Mouse (Mus musculus) hindbrain, embryonic 16.5 days (tissue): Measurements from ENCODE around the gene Lrrk1. TPM values are rescaled to one million over a fixed set of nuclear protein-coding genes. Genes with fewer than 3 reads are reported as not detected.
A peak's percentile ranks its signal among the peaks of the same experiment; 100 is the strongest.

Experiments
- ATAC-seq: fragments of 200-750 bp; cut with Nextera tagmentation; 2 replicates; pipeline ENCODE4 v1.8.0; 2017; ENCODE audit warnings: moderate TSS enrichment, moderate library complexity
- H3K27ac ChIP-seq: fragments of 300-500 bp; sonication (generic); 2 replicates; pipeline ENCODE4 v1.5.1; 2014; ENCODE audit warnings: low read depth, mild to moderate bottlenecking, control low read depth, low read length, moderate library complexity
- H3K27me3 ChIP-seq: fragments of 300-500 bp; sonication (generic); replicated peaks from 2 replicates; pipeline ENCODE4 v1.6.1; 2014; ENCODE audit warnings: low read length; ENCODE audit not compliant: control insufficient read depth, insufficient read depth
- H3K36me3 ChIP-seq: fragments of 300-500 bp; sonication (generic); 2 replicates; pipeline ENCODE4 v1.6.1; 2014; ENCODE audit warnings: mild to moderate bottlenecking, low read length, moderate library complexity, mixed read lengths; ENCODE audit not compliant: control insufficient read depth, insufficient read depth
- H3K4me1 ChIP-seq: fragments of 300-500 bp; sonication (generic); 2 replicates; pipeline ENCODE4 v1.6.1; 2014; ENCODE audit warnings: low read depth, low read length; ENCODE audit not compliant: control insufficient read depth, insufficient read depth
- H3K4me2 ChIP-seq: fragments of 300-500 bp; sonication (generic); 2 replicates; pipeline ENCODE4 v1.6.1; 2014; ENCODE audit warnings: mild to moderate bottlenecking, low read length, control low read depth, moderate library complexity
- H3K4me3 ChIP-seq: fragments of 300-500 bp; sonication (generic); 2 replicates; pipeline ENCODE4 v1.5.1; 2014; ENCODE audit warnings: mild to moderate bottlenecking, low read length, control low read depth, moderate library complexity
- H3K9ac ChIP-seq: fragments of 300-500 bp; sonication (generic); 2 replicates; pipeline ENCODE4 v1.6.1; 2014; ENCODE audit warnings: low read depth, mild to moderate bottlenecking, control low read depth, low read length, moderate library complexity
- H3K9me3 ChIP-seq: fragments of 300-500 bp; sonication (generic); 2 replicates; pipeline ENCODE4 v1.6.1; 2014; ENCODE audit warnings: mild to moderate bottlenecking, low read length, moderate library complexity; ENCODE audit not compliant: control insufficient read depth
- WGBS: fragments of 180-500 bp; shearing (Covaris S2); extraction: QIAGEN DNeasy Blood & Tissue Kit; methylation state at CpG from one replicate; pipeline ENCODE4 v1.1.7; 2014; 5-methylcytosine and 5-hydroxymethylcytosine counted together
- polyA plus RNA-seq: library from polyadenylated mRNA; unstranded; fragments of >200 nt; fragmentation: Nextera tagmentation; extraction: Ambion mirVana; gene quantifications from 2 replicates; pipeline ENCODE4 v1.2.1, GENCODE M21; 2015

The Lrrk1 gene
- polyA plus RNA-seq, 1 experiment from 2014 or later: 3.0 TPM

DNA sequence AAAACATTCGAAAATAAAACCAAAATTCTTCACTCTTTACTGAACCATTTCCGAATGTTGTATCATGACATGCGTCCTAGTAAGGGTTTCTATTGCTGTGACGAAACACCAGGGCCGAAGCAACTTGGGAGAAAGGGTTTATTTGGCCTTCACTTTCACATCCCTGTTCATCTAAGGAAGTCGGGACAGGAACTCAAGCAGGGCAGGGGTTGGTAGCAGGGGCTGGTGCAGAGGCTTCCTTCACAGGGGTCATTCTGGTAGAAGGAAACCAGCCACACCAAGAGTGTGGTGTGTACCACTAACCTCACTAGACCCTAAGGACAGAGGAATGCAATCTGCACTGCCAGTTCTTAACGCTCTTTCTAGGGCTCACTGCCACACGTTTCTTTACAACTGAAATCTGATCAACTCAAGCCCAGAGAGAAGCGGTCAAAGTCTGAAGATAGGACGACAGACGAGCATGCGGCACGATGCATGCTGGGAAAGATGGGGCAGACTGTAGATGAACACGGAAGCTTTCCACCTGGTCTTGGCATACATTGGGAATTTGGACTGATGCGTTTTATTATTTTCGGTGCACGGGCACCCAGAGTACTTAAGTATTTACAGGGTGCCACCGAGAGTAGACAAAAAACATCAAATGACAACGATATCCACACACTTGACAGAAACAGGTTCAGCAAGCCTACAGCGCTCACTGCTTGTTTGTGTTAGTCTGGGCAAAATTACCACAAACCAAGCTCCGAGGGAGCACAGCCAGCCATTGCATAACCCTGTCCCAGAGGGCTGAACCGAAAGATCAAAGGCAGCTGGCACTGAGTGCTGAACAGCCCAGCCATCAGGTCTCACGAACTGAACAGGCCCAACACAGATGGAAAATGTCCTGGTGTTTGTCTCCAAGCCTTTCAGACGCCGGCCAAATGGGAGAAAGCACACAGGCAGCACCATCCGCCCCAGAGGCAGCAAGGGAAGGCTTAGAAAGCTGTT is 77.2 kb downstream of the Lrrk1 start:
- WGBS: 85% methylated on average over 26 of the region's 26 CpGs
- H3K4me2 ChIP-seq: no peak overlapping the region
- no peak overlapping the region for H3K4me3 ChIP-seq

GRCm38 (mm10) chr7:66309950-66310669 is 78.0 kb downstream of the Lrrk1 start:
- Histone ChIP-seq H3K4me3 (no peak overlapping the region), H3K9ac (no peak overlapping the region), H3K9me3 (no peaks in the 10 kb centered on the region), H3K27me3 (no peaks in the 10 kb centered on the region), H3K4me2 (no peak overlapping the region), H3K36me3 (no peaks in the 10 kb centered on the region), H3K4me1 (no peaks in the 10 kb centered on the region), H3K27ac (no peak overlapping the region)
- ATAC-seq: 0 out of 2 replicates have a peak, but pooled peaks have one; percentile 35
- 49% methylated on average over 7 of the region's 7 CpGs for WGBS

More for the DNA sequence above, 77.2 kb downstream of the Lrrk1 start:
- no peak for ATAC-seq
- Histone ChIP-seq H3K9me3 (peaks cover 3% of the 10 kb centered on the region; the same call in 1 of the 2 replicates), H3K4me1 (no peaks in the 10 kb centered on the region), H3K27me3 (no peaks in the 10 kb centered on the region), H3K9ac (no peak overlapping the region), H3K27ac (no peak overlapping the region), H3K36me3 (no peaks in the 10 kb centered on the region)

GRCm38 (mm10) chr7:66309240-66309949 is 78.8 kb downstream of the Lrrk1 start:
- 74% methylated on average over 5 of the region's 5 CpGs for WGBS
- H3K9ac ChIP-seq: no peak overlapping the region
- H3K4me1 ChIP-seq: no peaks in the 10 kb centered on the region
- H3K4me3 ChIP-seq: no peak overlapping the region
- H3K36me3 ChIP-seq: no peaks in the 10 kb centered on the region
- no peaks in the 10 kb centered on the region for H3K9me3 ChIP-seq
- H3K4me2 ChIP-seq: no peak overlapping the region
- no peak overlapping the region for H3K27ac ChIP-seq
- ATAC-seq: no peak
- H3K27me3 ChIP-seq: no peaks in the 10 kb centered on the region

DNA sequence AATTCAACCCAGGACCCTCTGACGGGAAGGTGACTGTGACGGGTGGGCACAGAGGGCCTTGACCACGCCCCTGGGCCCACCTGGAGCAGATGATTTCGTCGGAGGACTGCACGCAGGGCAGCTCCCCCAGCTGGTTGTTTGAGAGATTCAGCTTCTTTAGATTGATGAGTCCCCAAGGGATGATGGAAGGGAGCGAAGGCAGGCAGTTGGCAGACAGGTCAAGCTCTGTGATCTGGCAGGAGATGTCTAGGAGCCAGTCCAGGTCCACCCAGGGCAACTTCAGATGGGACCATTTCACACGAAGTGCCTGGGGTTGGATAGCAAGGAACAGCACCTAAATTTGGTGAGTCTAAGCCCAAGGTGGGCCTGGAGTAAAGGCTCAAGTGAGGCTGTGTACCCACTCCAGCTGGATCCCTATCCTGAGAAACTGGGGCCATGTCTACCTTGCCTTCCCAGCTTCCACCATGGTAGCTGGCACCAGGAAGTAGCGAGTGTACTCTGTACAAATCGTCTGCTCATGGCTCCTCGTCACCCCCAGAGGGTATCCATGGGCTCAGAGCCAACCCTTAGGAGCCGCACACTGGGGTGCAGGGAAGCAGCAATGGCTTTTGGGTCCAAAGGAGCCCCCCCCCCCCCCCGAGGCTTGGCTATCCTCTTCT is 79.4 kb downstream of the Lrrk1 start:
- Histone ChIP-seq H3K9ac (no peak overlapping the region), H3K36me3 (no peaks in the 10 kb centered on the region), H3K27me3 (no peaks in the 10 kb centered on the region), H3K9me3 (no peaks in the 10 kb centered on the region), H3K4me2 (no peak overlapping the region), H3K4me1 (no peaks in the 10 kb centered on the region), H3K4me3 (no peak overlapping the region), H3K27ac (no peak overlapping the region)
- no peak for ATAC-seq
- 66% methylated on average over 13 of the region's 13 CpGs for WGBS

- Histone ChIP-seq H3K36me3 (no peaks in the 10 kb centered on the region), H3K27me3 (no peaks in the 10 kb centered on the region), H3K4me1 (no peaks in the 10 kb centered on the region), H3K9me3 (no peaks in the 10 kb centered on the region), H3K9ac (no peak overlapping the region), H3K4me3 (no peak overlapping the region), H3K27ac (no peak overlapping the region), H3K4me2 (no peak overlapping the region)
- 90% methylated on average over 2 of the region's 2 CpGs for whole genome bisulfite sequencing
- no peak for ATAC-seq
Measured at GRCm38 (mm10) chr7:66307791-66308190, 80.4 kb downstream of the Lrrk1 start.

DNA sequence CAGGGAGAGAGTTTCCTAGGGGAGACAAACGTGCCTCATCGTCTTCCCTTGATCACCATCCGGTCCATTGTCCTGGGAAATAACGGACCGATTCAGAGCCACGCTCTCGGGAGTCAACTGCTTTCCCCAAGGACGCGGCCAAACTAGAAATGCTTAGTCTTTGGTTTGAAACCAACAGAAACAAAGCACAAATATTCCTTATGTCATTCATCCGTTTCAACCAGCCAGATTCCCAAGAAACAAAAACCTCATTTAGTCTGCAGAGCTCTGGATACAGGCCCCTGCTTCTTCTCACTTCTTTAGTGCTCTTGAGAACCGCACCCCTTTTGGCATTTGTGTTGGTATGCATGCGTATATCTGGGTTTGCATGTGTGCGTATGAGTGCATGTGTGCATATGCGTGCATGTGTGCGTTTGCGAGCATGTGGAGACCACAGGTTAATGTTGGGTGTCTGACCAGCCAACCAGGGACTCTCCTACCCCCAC is 82.4 kb downstream of the Lrrk1 start:
- Histone ChIP-seq H3K4me2 (no peak overlapping the region), H3K36me3 (no peaks in the 10 kb centered on the region), H3K27ac (no peak overlapping the region; the same call in 1 of the 2 replicates), H3K4me1 (no peaks in the 10 kb centered on the region), H3K4me3 (no peak overlapping the region), H3K9ac (no peak overlapping the region), H3K27me3 (no peaks in the 10 kb centered on the region), H3K9me3 (no peaks in the 10 kb centered on the region)
- 70% methylated on average over 16 of the region's 16 CpGs for WGBS
- no peak; the same call in none of the 2 replicates for ATAC-seq

GRCm38 (mm10) chr7:66304993-66305713 is 83.0 kb downstream of the Lrrk1 start:
- Histone ChIP-seq H3K4me3 (no peak overlapping the region), H3K36me3 (no peaks in the 10 kb centered on the region), H3K9me3 (no peaks in the 10 kb centered on the region), H3K4me2 (no peak overlapping the region), H3K27me3 (no peaks in the 10 kb centered on the region), H3K9ac (no peak overlapping the region), H3K4me1 (no peaks in the 10 kb centered on the region), H3K27ac (peak overlapping the region; percentile 27; the same call in 1 of the 2 replicates)
- peak; percentile 66 for ATAC-seq
- 74% methylated on average over 8 of the region's 8 CpGs for WGBS
